Mouse (Mus musculus) hindbrain, embryonic 12.5 days (tissue): ENCODE data around the gene Togaram1. TPM values are rescaled to one million over a fixed set of nuclear protein-coding genes. Genes with fewer than 3 reads are reported as not detected.
A peak's percentile ranks its signal among the peaks of the same experiment; 100 is the strongest.

Experiments
- ATAC-seq: fragments of 200-750 bp; cut with Nextera tagmentation; 2 replicates; pipeline ENCODE4 v1.8.0; 2017; ENCODE audit warnings: moderate TSS enrichment; ENCODE audit not compliant: low FRiP score
- H3K27ac ChIP-seq: fragments of 300-500 bp; sonication (generic); 2 replicates; pipeline ENCODE4 v1.5.1; 2016; ENCODE audit warnings: mild to moderate bottlenecking
- H3K27me3 ChIP-seq: fragments of 300-500 bp; sonication (generic); 2 replicates; pipeline ENCODE4 v1.6.1; 2016; ENCODE audit warnings: mild to moderate bottlenecking
- H3K36me3 ChIP-seq: fragments of 300-500 bp; sonication (generic); 2 replicates; pipeline ENCODE4 v1.6.1; 2016; ENCODE audit warnings: mild to moderate bottlenecking
- H3K4me1 ChIP-seq: fragments of 300-500 bp; sonication (generic); 2 replicates; pipeline ENCODE4 v1.6.1; 2016
- H3K4me2 ChIP-seq: fragments of 300-500 bp; sonication (generic); replicated peaks from 2 replicates; pipeline ENCODE4 v1.6.1; 2016; ENCODE audit warnings: mild to moderate bottlenecking
- H3K4me3 ChIP-seq: fragments of 300-500 bp; sonication (generic); 2 replicates; pipeline ENCODE4 v1.5.1; 2016; ENCODE audit warnings: mild to moderate bottlenecking
- H3K9ac ChIP-seq: fragments of 300-500 bp; sonication (generic); 2 replicates; pipeline ENCODE4 v1.6.1; 2016; ENCODE audit warnings: mild to moderate bottlenecking, moderate library complexity
- H3K9me3 ChIP-seq: fragments of 300-500 bp; sonication (generic); replicated peaks from 2 replicates; pipeline ENCODE4 v1.6.1; 2016; ENCODE audit warnings: mild to moderate bottlenecking
- WGBS: fragments of 180-500 bp; shearing (Covaris S2); methylation state at CpG from one replicate; pipeline ENCODE4 v1.1.7; 2016; 5-methylcytosine and 5-hydroxymethylcytosine counted together
- polyA plus RNA-seq: library from polyadenylated mRNA; unstranded; fragments of >200 nt; fragmentation: Nextera tagmentation; extraction: Ambion mirVana; gene quantifications from 2 replicates; pipeline ENCODE4 v1.2.1, GENCODE M21; 2016

Gene Togaram1
- polyA plus RNA-seq, 1 experiment from 2014 or later: 26.7 TPM

- no peaks in the 10 kb centered on the region for H3K27me3 ChIP-seq
- ATAC-seq: no peak
- no peak overlapping the region for H3K9ac ChIP-seq
- H3K4me2 ChIP-seq: no peak overlapping the region
- peaks cover 25% of the 10 kb centered on the region for H3K36me3 ChIP-seq
- WGBS: 73% methylated on average over 6 of the region's 6 CpGs
- no peaks in the 10 kb centered on the region for H3K9me3 ChIP-seq
- no peak overlapping the region for H3K4me3 ChIP-seq
- H3K4me1 ChIP-seq: peaks cover 17% of the 10 kb centered on the region
- no peak overlapping the region for H3K27ac ChIP-seq
Observed at GRCm38 (mm10) chr12:64975558-64975957, 10.0 kb downstream of the Togaram1 start.

DNA sequence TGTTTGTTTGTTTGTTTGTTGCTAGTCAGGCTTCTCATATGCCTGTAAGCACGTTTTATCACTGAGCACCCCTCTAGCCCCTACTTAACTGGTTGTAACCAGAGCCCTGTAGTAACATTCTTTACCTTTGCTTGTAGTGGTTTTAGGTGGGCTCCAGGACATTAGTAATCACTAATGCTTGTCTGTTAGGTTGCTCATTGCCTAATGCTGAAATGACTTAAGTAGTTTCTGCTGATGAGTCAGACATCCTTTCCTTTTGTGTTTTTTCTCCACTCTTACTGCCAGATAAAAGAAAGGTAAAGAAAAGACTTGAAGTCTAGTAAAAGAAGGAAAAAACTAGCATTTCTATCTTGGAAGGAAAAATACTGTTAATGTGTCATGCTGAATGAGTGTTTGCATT is 10.6 kb downstream of the Togaram1 start:
- no peak overlapping the region for H3K9ac ChIP-seq
- H3K27me3 ChIP-seq: no peaks in the 10 kb centered on the region
- no peak for ATAC-seq
- H3K27ac ChIP-seq: no peak overlapping the region
- no peak overlapping the region for H3K4me3 ChIP-seq
- H3K9me3 ChIP-seq: no peaks in the 10 kb centered on the region
- peaks cover 10% of the 10 kb centered on the region for H3K4me1 ChIP-seq
- no peak overlapping the region for H3K4me2 ChIP-seq
- 71% methylated on average over 1 of the region's 1 CpGs for WGBS
- H3K36me3 ChIP-seq: peaks cover 27% of the 10 kb centered on the region

DNA sequence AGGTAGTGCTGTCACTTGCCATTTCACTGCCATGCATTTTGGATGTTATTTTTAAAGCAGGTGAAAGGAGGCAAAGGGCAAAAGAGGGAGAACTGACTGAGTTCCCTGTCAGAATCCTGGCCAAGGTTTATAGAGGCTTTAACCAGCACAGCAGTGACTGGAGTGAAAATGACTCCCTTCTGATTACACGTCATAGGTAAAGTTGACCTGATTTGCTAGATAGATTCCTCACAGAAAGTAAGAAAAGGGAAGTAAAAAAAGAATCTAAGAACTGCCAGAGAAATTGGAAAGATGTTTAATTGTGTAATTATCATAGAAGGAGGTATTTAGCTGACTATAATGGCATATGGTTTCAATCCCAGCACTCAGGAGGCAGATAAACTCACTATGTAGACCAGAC is 11.9 kb downstream of the Togaram1 start:
- no peak for ATAC-seq
- WGBS: 94% methylated on average over 1 of the region's 1 CpGs
- peaks cover 29% of the 10 kb centered on the region for H3K36me3 ChIP-seq
- H3K9me3 ChIP-seq: no peaks in the 10 kb centered on the region
- no peak overlapping the region for H3K9ac ChIP-seq
- no peaks in the 10 kb centered on the region for H3K27me3 ChIP-seq
- H3K4me3 ChIP-seq: no peak overlapping the region
- H3K4me2 ChIP-seq: no peak overlapping the region
- H3K27ac ChIP-seq: no peak overlapping the region
- peaks cover 2% of the 10 kb centered on the region for H3K4me1 ChIP-seq

- Histone ChIP-seq H3K9ac (no peak overlapping the region), H3K4me3 (no peak overlapping the region), H3K4me1 (no peaks in the 10 kb centered on the region), H3K27ac (no peak overlapping the region), H3K36me3 (peaks cover 58% of the 10 kb centered on the region), H3K4me2 (no peak overlapping the region), H3K9me3 (no peaks in the 10 kb centered on the region), H3K27me3 (no peaks in the 10 kb centered on the region)
- 92% methylated on average over 3 of the region's 3 CpGs for WGBS
- ATAC-seq: no peak
Observed at GRCm38 (mm10) chr12:65007725-65008124, 42.1 kb downstream of the Togaram1 start.

DNA sequence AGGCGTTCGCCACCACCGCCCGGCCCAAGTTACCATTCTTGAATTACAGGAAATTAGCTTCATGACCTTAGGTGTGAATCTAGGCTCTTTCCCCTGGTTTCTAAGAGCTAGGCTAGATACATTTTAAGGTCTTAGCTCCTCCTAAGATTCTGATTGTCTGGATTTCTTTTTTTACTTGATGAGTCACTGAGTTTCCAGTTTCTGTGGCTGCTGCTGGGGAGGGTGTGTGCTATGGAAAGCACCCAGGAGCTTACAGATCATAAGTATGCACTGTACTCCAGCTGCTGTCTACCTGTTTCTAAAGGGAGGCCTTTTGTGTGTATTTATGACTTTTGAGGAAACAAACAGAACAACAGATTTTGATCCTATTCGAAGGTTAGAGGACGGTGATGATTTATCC is 57.2 kb downstream of the Togaram1 start:
- whole genome bisulfite sequencing: 98% methylated on average over 6 of the region's 6 CpGs
- no peak overlapping the region for H3K4me2 ChIP-seq
- H3K36me3 ChIP-seq: peaks cover 6% of the 10 kb centered on the region; the same call in 1 of the 2 replicates
- H3K27me3 ChIP-seq: no peaks in the 10 kb centered on the region
- H3K4me1 ChIP-seq: no peaks in the 10 kb centered on the region
- no peak for ATAC-seq
- no peak overlapping the region for H3K27ac ChIP-seq
- no peak overlapping the region for H3K4me3 ChIP-seq
- H3K9ac ChIP-seq: no peak overlapping the region
- 0 out of 2 replicates have a peak, but pooled peaks cover 2% of the 10 kb centered on the region for H3K9me3 ChIP-seq

- no peaks in the 10 kb centered on the region for H3K36me3 ChIP-seq
- H3K4me2 ChIP-seq: peak overlapping the region; percentile 56
- H3K9me3 ChIP-seq: no peaks in the 10 kb centered on the region
- H3K9ac ChIP-seq: peak overlapping the region; percentile 88; the same call in 1 of the 2 replicates
- H3K4me1 ChIP-seq: peaks cover 21% of the 10 kb centered on the region
- H3K4me3 ChIP-seq: peak overlapping the region; percentile 93
- no peak overlapping the region for H3K27ac ChIP-seq
- ATAC-seq: peak; percentile 13; the same call in 1 of the 2 replicates
- WGBS: 48% methylated on average over 8 of the region's 8 CpGs
- H3K27me3 ChIP-seq: no peaks in the 10 kb centered on the region
Observed at GRCm38 (mm10) chr12:65035839-65036189, 70.2 kb downstream of the Togaram1 start.

DNA sequence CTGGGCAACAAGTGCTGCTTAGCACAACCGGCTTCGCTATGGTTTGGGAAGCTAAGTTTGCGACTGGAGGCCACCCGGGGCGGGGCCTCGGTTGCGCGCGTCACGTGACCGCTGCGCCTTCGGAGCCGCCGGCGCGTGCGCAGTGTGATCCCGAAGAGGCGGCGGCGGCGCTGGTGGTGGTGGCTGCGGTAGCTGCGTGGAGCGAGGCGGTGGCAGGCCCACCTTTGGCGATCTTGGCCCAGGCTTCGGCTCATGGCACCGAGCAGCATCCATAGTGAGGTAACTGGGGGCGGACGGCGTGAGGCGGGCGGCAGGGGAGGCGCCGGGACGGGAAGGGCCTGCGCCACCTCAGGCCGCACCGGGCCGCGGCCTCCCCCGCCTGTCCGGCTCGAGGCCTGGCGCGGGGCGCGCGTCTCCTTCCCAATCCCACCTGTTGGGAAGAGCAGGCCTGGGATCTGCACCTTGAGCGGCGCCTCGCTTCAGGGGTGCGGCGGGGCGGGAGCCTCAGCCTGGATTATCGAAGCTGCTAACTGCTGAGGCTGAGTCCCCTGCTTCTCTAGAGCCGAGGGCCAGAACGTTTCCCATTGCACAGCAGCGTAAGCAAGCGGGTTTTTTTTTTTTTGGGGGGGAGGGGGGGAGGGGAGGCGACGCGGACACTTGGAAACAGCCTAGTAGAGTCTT is 70.7 kb downstream of the Togaram1 start, which contains the start of gene Prpf39:
Prpf39 (plus strand) TSS at position 144 of the 681 bp plus-strand sequence.
- Histone ChIP-seq H3K27ac (peak within 1 kb of the TSS; percentile 86), H3K4me3 (peak within 1 kb of the TSS; percentile 93), H3K4me2 (peak within 1 kb of the TSS; percentile 56), H3K9ac (peak within 1 kb of the TSS; percentile 88), H3K27me3 (no peaks in the 10 kb centered on the region), H3K9me3 (no peaks in the 10 kb centered on the region), H3K36me3 (no peaks in the 10 kb centered on the region), H3K4me1 (peaks cover 21% of the 10 kb centered on the region)
- WGBS: under 1% methylated on average over 45 of the region's 65 CpGs
- ATAC-seq: peak; percentile 94

- H3K9ac ChIP-seq: peak overlapping the region; percentile 88
- peak overlapping the region; percentile 93 for H3K4me3 ChIP-seq
- ATAC-seq: no peak; the same call in none of the 2 replicates
- H3K36me3 ChIP-seq: no peaks in the 10 kb centered on the region
- H3K27ac ChIP-seq: no peak overlapping the region
- peaks cover 21% of the 10 kb centered on the region for H3K4me1 ChIP-seq
- H3K27me3 ChIP-seq: no peaks in the 10 kb centered on the region
- 18% methylated on average over 18 of the region's 18 CpGs for WGBS
- peak overlapping the region; percentile 56 for H3K4me2 ChIP-seq
- H3K9me3 ChIP-seq: no peaks in the 10 kb centered on the region
Observed at GRCm38 (mm10) chr12:65036892-65037545, 71.4 kb downstream of the Togaram1 start.

GRCm38 (mm10) chr12:65037546-65037937 is 71.9 kb downstream of the Togaram1 start:
- Histone ChIP-seq H3K4me3 (peak overlapping the region; percentile 93), H3K27ac (no peak overlapping the region), H3K4me1 (peaks cover 21% of the 10 kb centered on the region), H3K4me2 (peak overlapping the region; percentile 56), H3K36me3 (no peaks in the 10 kb centered on the region), H3K9ac (no peak overlapping the region), H3K27me3 (no peaks in the 10 kb centered on the region), H3K9me3 (no peaks in the 10 kb centered on the region)
- ATAC-seq: no peak
- WGBS: 58% methylated on average over 4 of the region's 4 CpGs

- Histone ChIP-seq H3K9ac (no peak overlapping the region), H3K27ac (no peak overlapping the region), H3K9me3 (no peaks in the 10 kb centered on the region), H3K4me2 (no peak overlapping the region), H3K4me3 (no peak overlapping the region), H3K4me1 (no peaks in the 10 kb centered on the region), H3K36me3 (peaks cover 20% of the 10 kb centered on the region), H3K27me3 (no peaks in the 10 kb centered on the region)
- ATAC-seq: no peak
Observed at GRCm38 (mm10) chr12:65048799-65049198, 83.2 kb downstream of the Togaram1 start.

DNA sequence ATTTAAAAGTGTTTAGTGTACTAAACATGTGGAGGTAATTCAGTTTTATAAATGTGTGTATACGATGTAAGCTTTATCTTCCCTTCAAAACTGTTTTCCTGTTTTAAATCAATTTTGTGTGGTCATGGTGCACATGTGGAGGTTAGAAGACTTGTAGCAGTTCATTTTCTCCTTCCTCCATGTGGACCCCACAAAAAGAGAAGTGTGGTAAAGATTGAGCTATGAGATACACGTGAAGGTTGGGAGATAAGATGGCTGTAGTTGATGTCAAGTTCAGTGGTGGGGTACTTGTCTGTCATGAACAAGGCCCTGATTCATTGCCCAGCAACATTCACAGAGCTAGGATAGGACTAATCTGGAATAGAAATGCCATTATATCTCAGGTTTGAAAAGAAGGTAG is 92.6 kb downstream of the Togaram1 start:
- Histone ChIP-seq H3K9me3 (no peaks in the 10 kb centered on the region), H3K36me3 (peaks cover 46% of the 10 kb centered on the region), H3K27ac (no peak overlapping the region), H3K27me3 (no peaks in the 10 kb centered on the region), H3K4me3 (no peak overlapping the region), H3K4me1 (no peaks in the 10 kb centered on the region), H3K4me2 (no peak overlapping the region), H3K9ac (no peak overlapping the region)
- no peak for ATAC-seq
- 93% methylated on average over 2 of the region's 2 CpGs for WGBS

- no peaks in the 10 kb centered on the region for H3K4me1 ChIP-seq
- no peak overlapping the region for H3K9ac ChIP-seq
- H3K27me3 ChIP-seq: no peaks in the 10 kb centered on the region
- H3K4me2 ChIP-seq: no peak overlapping the region
- no peak overlapping the region for H3K27ac ChIP-seq
- H3K9me3 ChIP-seq: no peaks in the 10 kb centered on the region
- H3K4me3 ChIP-seq: no peak overlapping the region
- peaks cover 62% of the 10 kb centered on the region for H3K36me3 ChIP-seq
- ATAC-seq: no peak
Observed at GRCm38 (mm10) chr12:65061082-65061481, 95.5 kb downstream of the Togaram1 start.

DNA sequence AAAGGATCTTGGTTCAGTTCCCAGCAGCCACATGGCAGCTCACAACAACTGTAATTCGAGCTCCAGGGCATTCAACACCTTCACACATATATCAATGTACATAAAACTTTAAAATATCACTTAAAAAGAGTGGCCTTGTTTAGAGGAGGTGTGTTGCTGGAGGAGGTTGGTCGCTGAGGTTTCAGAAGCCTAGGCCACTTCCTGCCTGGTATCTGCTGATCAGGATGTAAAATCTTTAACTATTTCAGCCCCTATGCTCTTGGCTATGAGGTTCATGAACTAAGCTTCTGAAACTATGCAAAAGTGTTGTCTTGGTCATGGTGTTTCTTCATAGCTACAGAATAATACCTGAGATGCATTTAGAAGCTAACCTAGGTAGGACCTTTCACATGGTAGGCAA is 99.6 kb downstream of the Togaram1 start:
- Histone ChIP-seq H3K36me3 (peaks cover 59% of the 10 kb centered on the region), H3K9ac (no peak overlapping the region), H3K4me1 (no peaks in the 10 kb centered on the region), H3K27ac (no peak overlapping the region), H3K4me3 (no peak overlapping the region), H3K27me3 (no peaks in the 10 kb centered on the region), H3K9me3 (no peaks in the 10 kb centered on the region), H3K4me2 (no peak overlapping the region)
- WGBS: 82% methylated on average over 2 of the region's 2 CpGs
- no peak for ATAC-seq
